ENCODE assay signal across 9 mouse cellular contexts in the genomic region with DNA sequence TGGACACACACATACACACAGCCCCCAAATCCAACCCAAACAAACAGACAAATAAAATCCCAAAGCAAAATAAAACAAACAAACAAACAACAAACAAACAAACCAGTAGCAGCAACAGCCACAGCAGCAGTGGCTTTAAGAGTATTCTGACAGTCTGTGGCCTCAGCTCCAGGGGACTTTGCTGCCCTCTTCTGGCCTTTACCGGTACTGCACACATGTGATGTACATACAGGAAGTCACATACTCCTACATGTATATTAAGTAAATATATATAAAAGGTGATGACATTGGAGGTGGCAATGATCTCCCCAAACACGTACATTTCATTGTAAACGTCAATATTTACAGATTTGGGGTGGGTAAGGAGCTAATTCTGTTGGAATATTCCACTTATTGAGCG. TPM values are rescaled to one million over a fixed set of nuclear protein-coding genes. Genes with fewer than 3 reads are reported as not detected.
DNase-seq lines count a peak whose midpoint lies in the region; ATAC-seq lines count a peak whose summit lies in the region.
"Had no signal": no experiment of that assay in that cellular context is flagged by ENCODE, and none has a peak within 500 bp of the region (broad histone marks: within the 10 kb centered on the region; RNA-seq: fewer than 3 reads in every experiment).

No protein-coding gene starts in this region.

- no peak for ATAC-seq in monocyte, adult 5-6 weeks (replicated peaks; ENCODE audit: insufficient number of reproducible peaks, low FRiP score, low TSS enrichment, poor library complexity, severe bottlenecking)
- no peak for ATAC-seq in forebrain, embryonic 16.5 days
- no peak for ATAC-seq in midbrain, embryonic 15.5 days (replicated peaks)

- H3K9me3 ChIP-seq in forebrain, embryonic 16.5 days (ENCODE audit: control insufficient read depth, low read length): peaks cover 3% of the 10 kb centered on the region
- no peaks in the 10 kb centered on the region for H3K9me3 ChIP-seq in midbrain, embryonic 15.5 days

- no peak overlapping the region for H3K27ac ChIP-seq in forebrain, embryonic 16.5 days (ENCODE audit: low read length)
- no peak overlapping the region for H3K27ac ChIP-seq in midbrain, embryonic 15.5 days
- H3K27ac ChIP-seq: liver, embryonic 13.5 days had no signal

- 0 out of 2 replicates have a peak, but pooled peaks cover 4% of the 10 kb centered on the region for H3K27me3 ChIP-seq in forebrain, embryonic 16.5 days (replicated peaks; ENCODE audit: control insufficient read depth, insufficient read depth, low read length)
- H3K27me3 ChIP-seq in midbrain, embryonic 15.5 days (replicated peaks): peaks cover 12% of the 10 kb centered on the region; the same call in 1 of the 2 replicates

- WGBS in forebrain, embryonic 16.5 days: 75% methylated on average over 4 of the region's 4 CpGs
- WGBS in midbrain, embryonic 15.5 days: 82% methylated on average over 4 of the region's 4 CpGs

- peaks cover under 1% of the 10 kb centered on the region for H3K4me1 ChIP-seq in forebrain, embryonic 16.5 days (replicated peaks; ENCODE audit: control insufficient read depth, insufficient read depth, low read length)
- H3K4me1 ChIP-seq in midbrain, embryonic 15.5 days: peaks cover 5% of the 10 kb centered on the region

- H3K36me3 ChIP-seq in forebrain, embryonic 16.5 days (ENCODE audit: control insufficient read depth, insufficient read depth): no peaks in the 10 kb centered on the region
- H3K36me3 ChIP-seq in midbrain, embryonic 15.5 days (replicated peaks): no peaks in the 10 kb centered on the region
- H3K36me3 ChIP-seq: liver, embryonic 13.5 days had no signal

- H3K4me3 ChIP-seq in forebrain, embryonic 16.5 days (replicated peaks; ENCODE audit: low read length): no peak overlapping the region
- H3K4me3 ChIP-seq in midbrain, embryonic 15.5 days: no peak overlapping the region
- H3K4me3 ChIP-seq: liver, embryonic 13.5 days had no signal

- no peak overlapping the region for H3K4me2 ChIP-seq in forebrain, embryonic 16.5 days (ENCODE audit: low read length)
- no peak overlapping the region for H3K4me2 ChIP-seq in midbrain, embryonic 15.5 days
- H3K4me2 ChIP-seq: liver, embryonic 13.5 days had no signal

- DNase-seq in heart, postnatal 4 days: peak; percentile 21
- DNase-seq in heart, adult 8-10 months (ENCODE audit: low spot score): no peak
- DNase-seq in monocyte, adult 2 months (ENCODE audit: low read depth in 1 of 2, low spot score in 2 of 2): peak; percentile 28 to 37
- peak; percentile 25 for DNase-seq in c-Kit-negative CD71-positive TER-119-positive erythroid progenitor cells, embryonic 14.5 days (ENCODE audit: low read depth, low spot score)
- peak; percentile 44 for DNase-seq in thymus, postnatal 25 days
- DNase-seq: liver, embryonic 13.5 days had no signal

- no peak overlapping the region for H3K9ac ChIP-seq in forebrain, embryonic 16.5 days (replicated peaks; ENCODE audit: low read depth, low read length)
- H3K9ac ChIP-seq in midbrain, embryonic 15.5 days: no peak overlapping the region
- H3K9ac ChIP-seq: liver, embryonic 13.5 days had no signal

RNA-seq across cellular contexts. Expression of a gene that starts 5.1 kb away (rescaled TPM):
- total RNA-seq in heart, postnatal 4 days (2021): under 1 TPM in 1 of 2 experiments, not detected in 1; 0.19 TPM
- under 1 TPM in 3 of 4 experiments, not detected in 1; 0.03 to 0.31 (median 0.03) TPM for total RNA-seq in heart, adult 8-10 months (2022)
- total RNA-seq in monocyte, adult 5-6 weeks (2017): 0.38 TPM in 1 of 3 replicates, not detected in the others
- polyA plus RNA-seq in forebrain, embryonic 16.5 days (2015; fragmentation: Nextera tagmentation; extraction: Ambion mirVana): 8.4 and 9.1 TPM in 2 replicates
- polyA plus RNA-seq in midbrain, embryonic 15.5 days (2015; fragmentation: Nextera tagmentation; extraction: Ambion mirVana): 6.8 and 8.1 TPM in 2 replicates

RNA-seq across cellular contexts. Expression of a gene that starts 50.9 kb away (rescaled TPM):
- 1 to 10 TPM; 6.6 to 6.9 TPM for total RNA-seq in heart, postnatal 4 days (2021)
- total RNA-seq in heart, adult 8-10 months (2022): 1 to 10 TPM; 2.2 to 4.3 (median 3.1) TPM
- 9.0 to 122 TPM (median 12.6 TPM) in 3 replicates for total RNA-seq in monocyte, adult 5-6 weeks (2017)
- 96.0 and 98.9 TPM in 2 replicates for polyA plus RNA-seq in forebrain, embryonic 16.5 days (2015; fragmentation: Nextera tagmentation; extraction: Ambion mirVana)
- 95.9 and 96.0 TPM in 2 replicates for polyA plus RNA-seq in midbrain, embryonic 15.5 days (2015; fragmentation: Nextera tagmentation; extraction: Ambion mirVana)
